Mouse (Mus musculus) 3T3-L1 (cell line): Measurements from ENCODE around the gene Fam83c.

ENCODE experiments used
- DNase-seq: peaks from one replicate; pipeline ENCODE4 v3.0.0-alpha.2; 2015; ENCODE audit warnings: low read depth, low spot score

The Fam83c gene

GRCm38 (mm10) chr2:155826630-155827424 is 7.8 kb downstream of the Fam83c start, which contains the start of gene Eif6:
Gene Eif6 (minus strand): TSS chr2:155826925.
- peak; percentile 96 for DNase-seq

DNA sequence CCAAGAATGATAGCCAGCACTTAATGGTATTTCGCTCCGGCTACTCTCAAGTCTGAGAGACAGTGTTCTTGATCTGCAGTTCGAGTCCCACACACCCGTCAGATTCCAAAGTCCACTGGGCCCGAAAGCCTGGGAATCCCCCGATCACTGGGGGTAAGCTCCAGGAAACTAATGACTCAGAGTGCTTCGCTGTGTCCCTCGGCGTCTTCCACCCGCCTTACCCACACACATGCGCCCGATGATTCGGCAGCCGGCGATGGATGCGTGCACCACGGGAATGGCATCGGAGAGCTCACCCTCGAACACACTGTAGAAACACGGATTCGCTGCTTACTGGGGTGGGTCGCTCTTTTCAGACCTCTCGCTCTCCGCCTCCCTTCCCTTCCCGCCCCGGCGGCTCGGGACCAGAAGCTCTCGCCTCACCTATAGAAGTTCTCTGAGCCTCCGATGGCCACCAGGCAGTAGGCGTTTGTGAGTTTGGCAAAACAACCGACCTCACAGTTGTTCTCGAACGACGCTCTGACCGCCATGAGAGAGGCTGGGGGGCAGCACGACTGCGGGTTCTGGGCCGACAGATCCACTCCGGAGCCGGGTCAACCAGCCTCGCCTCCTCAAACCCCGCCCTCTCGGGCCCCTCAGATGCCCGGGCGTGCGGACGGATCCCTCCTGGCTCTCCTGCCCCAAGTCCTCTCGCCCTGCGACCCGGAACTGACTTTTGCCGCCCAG is 8.6 kb downstream of the Fam83c start:
- DNase-seq, result peak; percentile 72

DNA sequence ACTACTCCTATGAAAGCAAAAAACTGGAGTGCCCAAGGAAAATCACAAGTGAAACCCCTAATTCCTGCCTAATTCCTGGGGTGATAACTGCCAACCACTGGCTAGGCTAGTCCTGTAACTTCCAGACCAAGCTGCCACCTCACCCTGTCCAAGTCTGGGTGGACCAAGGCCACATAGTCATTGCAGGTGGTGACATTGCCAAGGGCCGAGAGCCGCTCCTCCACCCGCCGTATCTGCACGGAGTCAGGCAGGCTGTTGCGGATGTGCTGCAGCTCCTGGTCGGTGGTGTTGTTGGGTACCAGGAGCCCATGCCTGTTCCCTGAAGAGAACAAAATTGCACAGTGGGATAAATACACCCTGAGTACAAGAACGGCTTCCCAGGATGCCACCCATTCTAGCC is 10.9 kb downstream of the Fam83c start:
- DNase-seq, result no peak

DNA sequence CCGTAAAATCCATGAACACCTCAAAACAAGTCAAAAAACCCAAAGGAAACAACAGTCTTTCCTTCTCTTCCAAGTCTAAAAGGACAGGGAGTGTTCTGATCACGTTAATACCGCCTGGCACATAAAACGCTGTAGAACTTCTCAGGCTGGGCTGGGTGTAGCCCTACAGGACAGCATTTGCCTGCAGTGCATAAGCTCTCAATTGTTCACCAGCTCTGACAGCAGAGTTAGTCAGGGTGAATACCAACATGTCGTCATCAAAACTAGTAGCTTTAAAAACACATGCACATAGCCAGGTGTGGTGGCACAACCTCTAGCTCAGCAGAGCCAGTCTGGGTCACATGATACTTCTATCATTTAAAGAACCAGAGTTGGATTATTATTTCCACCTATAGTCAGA is 13.9 kb downstream of the Fam83c start:
- peak; percentile 60 for DNase-seq

DNA sequence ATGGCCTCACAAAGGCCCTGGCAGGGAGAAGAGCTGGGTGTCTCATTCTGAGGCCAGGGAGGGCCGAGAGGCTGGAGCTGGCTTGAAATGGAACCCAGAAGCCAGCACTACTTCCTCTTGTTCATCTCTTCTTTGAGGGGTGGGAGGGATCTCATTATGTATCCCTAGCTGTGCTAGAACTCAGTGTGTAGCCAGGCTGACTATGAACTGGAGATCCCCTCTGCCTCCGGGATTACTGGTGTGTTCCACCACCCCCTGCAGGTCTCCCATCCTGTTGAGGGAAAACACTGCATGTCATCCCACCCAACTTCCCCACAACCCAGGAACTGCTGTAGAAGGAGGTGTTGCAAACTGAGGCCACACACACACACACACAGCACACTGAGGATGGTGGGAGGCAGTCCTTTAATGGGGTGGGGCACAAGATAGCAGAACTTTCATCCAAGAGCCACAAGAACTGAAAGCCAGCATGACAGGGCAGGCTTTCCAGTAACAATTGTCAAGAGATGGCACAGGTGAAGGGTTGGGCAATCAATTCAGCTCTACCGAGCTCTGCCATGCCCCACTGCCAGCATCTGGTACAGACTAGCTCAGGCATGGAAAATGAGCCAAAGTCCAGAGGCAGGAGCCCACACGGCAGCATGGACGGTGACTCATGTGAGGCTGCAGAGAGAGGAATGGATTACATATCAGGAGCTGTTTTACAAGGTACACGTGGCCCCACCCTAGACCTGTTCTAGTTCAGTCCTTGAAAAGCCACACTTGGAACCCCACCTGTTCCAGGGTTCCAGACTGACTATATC is 15.0 kb downstream of the Fam83c start:
- DNase-seq, result peak; percentile 87

- DNase-seq, result no peak
These were observed 15.4 kb downstream of the Fam83c start, which contains the start of gene BC029722 for GRCm38 (mm10) chr2:155819392-155819448. Gene BC029722 (minus strand): TSS chr2:155819426.

DNA sequence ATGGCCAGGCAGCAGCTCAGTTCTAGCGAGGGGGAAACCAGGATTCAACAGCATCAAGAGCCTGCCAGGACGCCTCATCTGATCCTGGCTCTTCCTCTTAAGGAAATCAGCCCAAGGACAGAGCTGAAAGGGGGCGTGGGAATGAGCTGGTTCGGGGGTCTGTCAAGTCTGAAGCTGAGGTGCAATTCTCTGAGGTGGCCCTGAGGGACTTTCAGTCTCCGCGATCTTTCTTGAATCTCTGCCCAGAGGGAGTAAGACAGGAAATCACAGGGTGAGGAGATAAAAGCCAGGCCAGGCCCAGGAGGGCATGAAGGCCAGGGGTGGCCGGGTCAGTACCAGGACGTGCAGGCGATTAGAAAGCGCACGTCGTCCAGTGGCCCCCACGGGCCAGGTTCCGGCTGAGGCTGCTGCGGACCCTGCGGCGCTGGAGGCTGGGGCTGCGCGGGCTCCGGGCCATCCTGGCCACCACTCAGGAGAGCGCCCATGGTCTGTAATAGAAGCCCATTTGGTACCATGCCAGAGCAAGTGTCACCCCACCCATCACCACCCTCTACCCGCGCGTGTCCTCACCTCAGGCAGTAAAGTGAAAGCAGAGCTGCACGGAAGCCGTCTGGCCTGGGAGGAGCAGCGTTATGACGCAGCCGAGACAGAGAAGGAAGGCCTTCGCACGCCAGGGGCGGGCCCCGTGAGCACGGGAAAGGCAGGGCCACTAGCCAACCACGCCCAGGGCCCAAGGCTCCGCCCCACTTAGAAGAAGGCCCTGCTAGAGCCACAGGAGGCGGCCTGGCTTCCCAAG is 15.9 kb downstream of the Fam83c start:
- DNase-seq, result peak; percentile 97

GRCm38 (mm10) chr2:155817301-155818245 is 17.1 kb downstream of the Fam83c start:
- DNase-seq, result peak; percentile 86

DNA sequence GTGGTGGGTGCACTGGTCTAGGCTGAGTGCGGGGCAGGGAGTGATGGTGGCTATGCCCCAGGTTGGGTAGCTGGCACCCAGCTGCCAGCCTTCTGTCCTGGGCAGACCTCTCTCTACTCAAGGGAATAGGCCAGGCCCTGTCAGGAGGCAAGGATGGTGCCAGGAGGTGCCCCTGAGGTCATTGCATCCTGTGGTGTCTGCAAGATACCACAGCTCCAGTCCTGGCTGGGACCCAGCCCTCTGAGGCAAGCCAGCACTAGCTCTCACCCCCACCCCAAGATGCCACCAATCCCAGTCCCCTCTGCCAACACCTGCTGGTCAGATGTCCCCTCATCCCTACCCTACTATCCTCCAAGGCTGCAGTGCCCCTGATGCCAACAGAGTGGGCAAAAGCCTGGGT is 18.5 kb downstream of the Fam83c start:
- DNase-seq, result no peak

- no peak for DNase-seq
These were observed 19.8 kb downstream of the Fam83c start for GRCm38 (mm10) chr2:155814829-155815228.

DNA sequence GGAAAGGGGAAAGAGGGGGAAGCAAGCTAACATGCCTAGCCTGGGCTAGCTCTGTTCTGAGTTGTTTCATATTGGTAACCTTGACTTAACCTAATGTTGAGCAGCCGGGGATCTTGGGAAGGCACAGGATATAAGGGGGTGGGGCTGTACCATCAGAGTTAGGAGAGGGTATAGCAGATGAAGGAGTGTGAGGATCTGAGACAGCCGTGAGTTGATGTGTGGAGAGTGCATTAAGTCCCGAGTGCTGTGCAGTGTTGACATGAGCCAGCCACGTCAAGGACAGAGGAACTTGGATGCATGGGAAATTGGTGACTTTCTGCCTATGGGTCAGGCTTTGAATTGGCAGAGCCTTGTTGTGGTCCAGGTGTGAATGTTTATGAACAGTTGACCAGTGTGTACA is 22.0 kb downstream of the Fam83c start:
- no peak for DNase-seq

DNA sequence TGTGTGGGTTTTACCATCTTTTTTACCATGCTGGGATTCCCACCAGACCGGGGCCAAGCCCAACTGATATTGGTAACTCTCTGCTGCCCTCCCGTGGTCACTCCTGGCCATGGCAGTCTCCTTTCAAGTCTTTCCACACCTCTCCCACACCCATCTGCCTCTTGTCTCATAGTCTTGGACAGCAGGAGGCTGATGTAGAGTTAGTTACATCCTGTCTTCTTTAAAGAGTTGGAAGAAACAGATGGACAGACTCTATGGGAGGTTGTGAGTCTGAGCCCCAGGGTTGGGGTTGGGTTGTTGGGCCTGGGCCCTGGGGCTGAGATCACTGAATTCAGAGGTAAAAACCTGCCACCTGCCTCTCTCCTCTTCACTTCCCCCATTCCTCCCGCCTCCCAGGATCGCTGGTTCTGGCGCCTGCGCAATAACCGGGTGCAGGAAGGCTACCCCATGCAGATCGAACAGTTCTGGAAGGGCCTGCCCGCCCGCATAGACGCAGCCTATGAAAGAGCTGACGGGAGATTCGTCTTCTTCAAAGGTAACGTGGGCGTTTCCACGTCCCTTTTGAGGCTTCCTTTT is 22.7 kb downstream of the Fam83c start:
- peak; percentile 81 for DNase-seq

DNA sequence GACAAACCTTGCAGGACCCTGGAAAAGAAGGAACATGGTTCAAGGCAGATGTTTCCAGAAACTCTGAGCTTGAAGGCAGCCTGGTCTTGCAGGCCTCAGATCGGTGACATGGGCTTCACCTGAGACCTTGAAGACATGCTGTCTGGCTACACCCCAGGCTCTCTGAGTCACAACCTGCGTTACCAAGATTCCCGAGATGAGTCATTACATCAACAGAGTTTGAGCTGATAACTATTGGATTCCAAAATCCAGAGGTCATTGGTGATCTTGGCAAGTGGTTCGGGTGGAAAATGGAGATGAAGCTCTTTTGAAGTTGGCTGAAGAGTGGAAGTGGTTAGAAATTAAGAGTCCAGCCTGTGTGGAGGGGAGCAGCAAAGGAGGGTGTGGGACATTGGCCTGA is 25.0 kb downstream of the Fam83c start:
- peak; percentile 84 for DNase-seq

DNA sequence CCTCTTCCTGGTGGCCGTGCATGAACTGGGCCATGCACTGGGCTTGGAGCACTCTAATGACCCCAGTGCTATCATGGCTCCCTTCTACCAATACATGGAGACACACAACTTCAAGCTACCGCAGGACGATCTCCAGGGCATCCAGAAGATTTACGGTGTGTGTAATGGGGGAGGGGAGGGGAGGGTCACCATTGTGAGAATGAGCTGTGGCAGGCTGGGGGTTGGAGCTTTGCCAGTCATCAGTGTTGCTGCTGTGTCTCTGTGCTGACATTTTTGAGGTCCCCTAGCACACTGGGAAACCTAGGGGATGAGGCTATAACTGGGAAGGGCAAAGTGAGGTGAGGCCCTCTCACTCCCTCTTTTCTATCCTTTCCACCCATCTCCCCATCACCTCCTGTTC is 27.2 kb downstream of the Fam83c start:
- no peak for DNase-seq

DNA sequence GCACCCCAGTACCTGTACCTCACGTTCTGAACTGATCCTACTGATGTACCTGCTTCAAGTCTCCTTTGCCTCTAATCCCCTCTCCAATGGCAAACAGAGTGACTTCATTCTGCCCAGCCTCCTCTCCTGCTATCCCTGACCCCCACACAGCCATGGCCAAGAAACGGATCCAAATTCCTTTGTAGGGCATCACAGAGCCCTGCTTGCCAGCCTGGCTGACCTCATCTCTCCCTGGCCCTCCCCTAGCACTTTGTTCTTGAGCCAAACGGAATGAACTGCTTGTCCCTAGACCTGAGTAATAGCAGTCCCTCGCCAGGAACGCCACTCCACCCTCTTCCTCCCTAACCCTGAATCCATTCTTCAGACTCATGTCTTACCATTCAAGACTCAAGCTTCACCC is 28.1 kb downstream of the Fam83c start:
- DNase-seq, result peak; percentile 72

- no peak for DNase-seq
These were observed 28.8 kb downstream of the Fam83c start for GRCm38 (mm10) chr2:155805925-155806255.

DNA sequence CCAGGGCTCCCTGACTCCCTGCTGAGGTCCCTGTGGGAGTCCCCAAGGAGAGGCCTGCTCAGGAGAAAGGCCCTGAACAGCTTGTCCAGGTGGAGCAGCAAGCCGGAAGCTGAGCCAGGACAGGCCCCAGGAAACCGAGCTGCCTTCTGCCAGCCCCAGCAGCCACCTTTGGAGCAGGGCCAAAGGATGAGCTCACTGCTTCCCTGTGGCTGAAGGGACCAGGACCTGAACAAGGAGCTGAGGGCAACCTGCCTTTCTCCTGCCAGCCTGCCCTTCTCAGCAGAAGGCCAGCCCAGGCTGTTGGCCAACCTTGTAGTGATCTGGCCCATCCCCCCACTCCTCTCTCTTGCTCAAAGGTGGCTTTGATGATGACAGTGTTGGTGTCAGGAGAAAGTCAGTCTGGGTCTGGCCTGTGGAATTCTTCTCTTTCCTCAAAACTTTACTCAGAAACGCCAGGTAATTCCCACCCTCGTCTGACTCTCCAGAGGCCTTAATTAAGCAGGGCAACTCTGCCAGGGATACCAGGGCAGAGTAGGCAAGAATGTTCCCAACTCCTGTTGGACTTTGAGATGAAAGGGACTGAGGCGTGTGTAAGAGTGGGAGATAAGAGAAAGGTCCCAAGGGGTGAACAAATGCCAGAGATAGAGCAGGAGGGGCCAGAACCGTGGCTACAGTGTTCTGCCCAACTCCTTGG is 29.3 kb downstream of the Fam83c start:
- peak; percentile 78 for DNase-seq

GRCm38 (mm10) chr2:155804053-155804452 is 30.6 kb downstream of the Fam83c start:
- no peak for DNase-seq

DNA sequence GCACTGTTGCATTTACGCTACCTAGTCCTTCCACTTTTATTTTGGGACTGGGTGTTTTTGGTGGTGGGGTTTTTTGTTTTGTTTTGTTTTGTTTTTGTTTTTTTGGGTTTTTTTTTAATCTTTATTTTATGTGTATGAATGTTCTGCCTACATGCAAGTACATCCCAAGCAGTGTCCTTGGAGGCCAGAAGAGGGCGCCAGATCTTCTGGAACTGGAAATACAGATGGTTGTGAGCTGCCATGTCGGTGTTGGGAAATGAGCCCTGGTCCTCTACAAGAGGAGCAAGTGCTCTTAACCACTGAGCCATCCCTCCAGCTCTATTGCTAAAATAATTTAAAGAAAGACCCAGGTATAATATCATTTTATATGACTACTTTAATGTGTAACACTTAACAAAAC is 31.9 kb downstream of the Fam83c start:
- DNase-seq, result peak; percentile 50

- DNase-seq, result no peak
These were observed 36.0 kb downstream of the Fam83c start for GRCm38 (mm10) chr2:155798613-155799012.
